Mouse (Mus musculus) adrenal gland, postnatal 10 days (tissue): ENCODE results near the gene Rac3. TPM values are rescaled to one million over a fixed set of nuclear protein-coding genes. Genes with fewer than 3 reads are reported as not detected.
"Not testable (repeated sequence)": the region's sequence is repeated elsewhere in the genome, so short reads cannot be mapped to it uniquely, and the experiment has no call there.

Experiments used
- DNase-seq: peaks from one replicate; pipeline ENCODE4 v3.0.0; 2021; ENCODE audit warnings: mixed read lengths
- long read RNA-seq, 2 experiments: library from polyadenylated mRNA; stranded (forward); transcript quantifications; one replicate each; pipeline ENCODE4 v2.0.0; 2021
- total RNA-seq, 2 experiments: library from RNA; stranded (reverse); gene quantifications; 2 replicates each; pipeline ENCODE4 v1.2.3; 2021

The Rac3 gene
- 1 to 10 TPM; 3.8 to 9.5 TPM for total RNA-seq
- long read RNA-seq, experiment 1, partial matches to known transcripts = 0 of 4 reads
- long read RNA-seq, experiment 1, other reads (novel, unspliced or antisense) = 0 of 4 reads
- long read RNA-seq, experiment 2, partial matches to known transcripts = 0 of 2 reads
- long read RNA-seq, experiment 2, other reads (novel, unspliced or antisense) = 1 of 2 reads

- peak; percentile 83 for DNase-seq
Measured at GRCm38 (mm10) chr11:120721124-120722066, at the start of gene Rac3. Rac3 (plus strand) TSS chr11:120721470.

DNA sequence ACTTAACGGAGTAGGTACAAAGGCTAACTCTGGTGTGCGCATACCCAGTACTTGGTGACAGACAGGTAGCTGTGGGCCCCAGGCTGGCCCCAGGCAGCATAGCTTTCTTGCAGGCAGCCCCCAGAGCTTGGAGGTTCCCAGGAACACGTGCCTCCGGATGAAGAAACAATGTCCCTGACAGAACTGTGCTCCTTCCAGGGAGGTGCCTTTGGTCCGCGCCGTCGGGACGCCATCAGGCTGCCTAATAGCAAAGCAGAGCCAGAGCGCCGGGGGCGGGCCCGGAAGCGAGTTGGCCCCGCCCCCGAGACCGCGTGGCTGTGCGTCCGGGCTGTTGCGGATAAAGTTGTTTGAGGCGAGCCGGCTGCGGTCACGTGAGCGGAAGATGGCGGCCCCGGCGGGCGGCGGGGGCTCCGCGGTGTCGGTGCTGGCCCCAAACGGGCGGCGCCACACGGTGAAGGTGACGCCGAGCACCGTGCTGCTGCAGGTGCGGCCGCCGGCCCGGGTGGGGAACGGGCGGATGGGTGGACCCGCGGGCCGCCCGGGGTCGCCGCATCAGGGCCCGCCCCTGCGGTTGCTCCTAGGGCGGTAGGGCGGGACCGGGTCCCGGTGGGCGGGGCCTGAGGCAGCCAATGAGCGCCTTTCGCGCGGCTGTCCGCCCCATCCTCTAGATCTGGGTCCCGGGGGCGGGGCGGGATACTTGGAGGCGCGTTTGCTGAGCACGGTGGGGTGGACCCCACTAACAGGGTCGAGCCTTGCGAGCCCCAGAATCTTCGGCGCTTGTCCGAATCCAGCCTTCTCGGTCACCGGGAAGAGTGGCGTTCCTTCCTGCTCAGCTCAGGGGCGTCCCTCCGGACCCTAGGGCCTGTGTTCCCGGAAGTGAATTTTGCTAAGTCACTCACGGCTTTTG lies 48.3 kb upstream of the Rac3 start, which contains the start of gene Aspscr1:
Gene Aspscr1 (plus strand): TSS at position 287 of the 907 bp plus-strand sequence.
- DNase-seq = peak; percentile 98

GRCm38 (mm10) chr11:120673594-120674122 lies 47.6 kb upstream of the Rac3 start:
- DNase-seq = peak; percentile 37

DNA sequence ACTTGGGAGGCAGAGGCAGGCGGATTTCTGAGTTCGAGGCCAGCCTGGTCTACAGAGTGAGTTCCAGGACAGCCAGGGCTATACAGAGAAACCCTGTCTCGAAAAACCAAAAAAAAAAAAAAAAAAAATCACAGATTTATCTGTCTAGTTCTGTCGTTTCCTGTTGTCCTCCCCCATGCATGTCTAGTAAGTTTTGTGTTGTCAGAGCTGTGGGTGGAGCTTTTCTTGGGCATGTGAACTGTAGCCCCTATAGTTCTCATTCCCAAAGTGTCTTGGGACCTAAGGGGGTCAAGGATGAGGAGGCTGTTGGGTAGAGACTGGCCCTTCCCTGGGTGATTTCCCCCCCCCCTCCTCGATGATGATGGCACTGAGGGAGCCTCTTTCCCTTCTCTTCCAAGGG lies 45.4 kb upstream of the Rac3 start:
- DNase-seq = not testable (repeated sequence)

GRCm38 (mm10) chr11:120676951-120677350 lies 44.3 kb upstream of the Rac3 start:
- no peak for DNase-seq

GRCm38 (mm10) chr11:120679909-120680308 lies 41.4 kb upstream of the Rac3 start:
- peak; percentile 43 for DNase-seq

GRCm38 (mm10) chr11:120682683-120683082 lies 38.6 kb upstream of the Rac3 start:
- no peak for DNase-seq

DNA sequence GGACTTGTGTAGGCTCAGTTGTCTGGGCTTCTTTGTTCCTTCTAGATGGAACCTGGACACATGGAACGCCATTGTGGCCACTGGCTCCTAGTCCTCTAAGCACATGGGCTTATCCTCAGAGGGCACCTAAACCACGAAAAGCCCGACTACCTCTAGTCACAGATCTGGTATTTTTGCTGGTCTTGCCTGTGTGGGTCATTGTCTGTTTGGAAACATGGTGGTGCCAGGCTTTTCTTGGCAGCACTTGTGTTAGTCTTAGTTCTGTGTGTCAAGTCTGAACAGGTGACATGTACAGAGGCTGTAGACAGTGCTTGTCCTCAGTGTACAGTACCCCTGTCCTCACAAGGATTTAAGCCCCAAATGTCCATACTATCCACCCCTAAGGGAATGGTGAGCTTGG lies 37.7 kb upstream of the Rac3 start:
- DNase-seq = no peak

- no peak for DNase-seq
Measured at GRCm38 (mm10) chr11:120684086-120684485, 37.2 kb upstream of the Rac3 start.

- DNase-seq = no peak
Measured at GRCm38 (mm10) chr11:120684660-120685059, 36.6 kb upstream of the Rac3 start.

GRCm38 (mm10) chr11:120686650-120687272 lies 34.5 kb upstream of the Rac3 start:
- no peak for DNase-seq

DNA sequence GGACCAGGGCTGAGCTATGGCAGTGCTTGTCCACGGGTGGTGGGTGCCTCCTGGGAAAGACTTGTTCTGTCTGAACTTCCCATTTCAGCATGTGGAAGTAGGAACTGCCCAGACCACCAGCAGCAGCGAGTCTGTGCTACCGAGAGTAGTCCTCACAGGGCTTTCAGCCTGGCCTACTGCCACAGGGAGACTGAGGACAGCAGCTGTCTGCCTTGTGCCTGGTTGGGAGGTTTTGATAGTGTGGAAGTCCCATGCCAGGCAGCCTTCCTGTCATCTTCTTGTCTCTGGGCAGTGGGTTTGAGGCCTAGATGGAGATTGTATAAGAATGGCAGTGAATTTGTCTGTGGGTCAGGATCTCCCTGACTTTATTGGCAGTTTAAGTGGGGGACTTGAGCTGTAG lies 31.9 kb upstream of the Rac3 start:
- DNase-seq = no peak

- DNase-seq = no peak
Measured at GRCm38 (mm10) chr11:120692471-120693011, 28.7 kb upstream of the Rac3 start.

- no peak for DNase-seq
Measured at GRCm38 (mm10) chr11:120693461-120693860, 27.8 kb upstream of the Rac3 start.

DNA sequence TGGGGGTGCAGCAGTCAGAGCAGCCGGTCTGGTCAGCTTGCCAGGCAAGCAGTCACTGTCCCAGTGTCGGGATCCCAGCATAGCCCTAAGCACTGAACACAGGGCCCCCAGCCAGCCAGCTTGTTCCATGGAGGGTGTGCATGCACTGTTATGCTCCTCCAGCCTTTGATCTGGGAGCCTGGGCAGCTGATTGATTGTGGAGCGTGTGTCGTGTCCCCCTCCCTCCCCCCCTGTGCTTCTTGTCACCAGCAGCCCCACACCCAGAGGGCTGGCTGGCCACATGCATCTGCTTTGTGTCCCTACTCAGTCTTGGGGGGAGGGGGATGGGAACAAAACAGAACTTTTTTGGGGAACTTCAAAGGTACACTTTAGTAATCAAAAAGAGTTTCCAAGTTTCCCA lies 26.1 kb upstream of the Rac3 start:
- peak; percentile 56 for DNase-seq

- DNase-seq = peak; percentile 60
Measured at GRCm38 (mm10) chr11:120695641-120696040, 25.6 kb upstream of the Rac3 start.

DNA sequence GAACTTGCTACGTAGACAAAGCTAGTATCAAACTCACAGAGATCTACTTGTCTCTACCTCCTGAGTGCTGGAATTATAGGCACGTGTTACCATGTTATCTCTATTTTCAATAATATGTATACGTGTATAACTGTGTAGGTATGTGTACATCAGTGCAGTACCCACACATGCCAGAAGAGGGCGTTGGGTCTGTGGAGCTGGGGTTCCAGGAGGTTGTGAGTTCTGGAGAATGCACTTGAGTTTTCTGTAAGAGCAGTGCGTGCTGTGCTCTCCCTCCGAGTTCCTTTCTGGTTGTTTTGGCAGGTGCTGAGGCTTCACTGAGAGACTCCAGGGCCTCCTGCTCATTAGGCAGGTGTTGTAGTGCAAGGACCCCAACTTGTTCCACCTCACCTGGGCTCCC lies 24.7 kb upstream of the Rac3 start:
- no peak for DNase-seq

- peak; percentile 80 for DNase-seq
Measured at GRCm38 (mm10) chr11:120697741-120698140, 23.5 kb upstream of the Rac3 start.

GRCm38 (mm10) chr11:120703696-120704454 lies 17.4 kb upstream of the Rac3 start:
- DNase-seq = peak; percentile 70
